Mouse (Mus musculus) adrenal gland, postnatal 25 days (tissue): ENCODE measurements at regions not wholly inside any gene's neighbourhood (a gene's known extent, or its start where the extent isn't known, plus 50 kb on each side); places are given as distances from the start of the nearest gene placed in this dataset.
"Not testable (repeated sequence)": the region's sequence is repeated elsewhere in the genome, so short reads cannot be mapped to it uniquely, and the experiment has no call there.

Experiments used
- DNase-seq: peaks from one replicate; pipeline ENCODE4 v3.0.0; 2021; ENCODE audit warnings: mixed read lengths

DNA sequence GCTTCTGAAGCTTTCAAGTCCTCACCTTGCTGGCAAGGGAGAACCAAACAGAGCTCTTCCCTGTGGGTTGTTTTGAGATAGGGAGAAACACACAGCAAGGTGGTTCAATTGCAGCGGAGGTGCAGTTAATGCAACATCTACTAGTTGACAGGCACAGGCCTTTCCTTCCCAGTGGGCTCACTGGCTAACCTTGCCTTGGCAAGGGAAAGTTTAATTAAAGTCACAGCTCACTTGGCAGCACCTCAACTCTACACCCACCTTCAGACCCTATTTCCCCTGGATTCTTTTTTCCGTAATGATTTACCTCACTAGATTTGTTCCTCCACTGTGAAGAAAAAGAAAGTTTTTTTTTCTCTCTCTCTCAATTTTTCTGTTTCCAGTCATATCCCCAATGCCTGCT is 314.5 kb downstream of the Tlr4 start:
- no peak for DNase-seq

DNA sequence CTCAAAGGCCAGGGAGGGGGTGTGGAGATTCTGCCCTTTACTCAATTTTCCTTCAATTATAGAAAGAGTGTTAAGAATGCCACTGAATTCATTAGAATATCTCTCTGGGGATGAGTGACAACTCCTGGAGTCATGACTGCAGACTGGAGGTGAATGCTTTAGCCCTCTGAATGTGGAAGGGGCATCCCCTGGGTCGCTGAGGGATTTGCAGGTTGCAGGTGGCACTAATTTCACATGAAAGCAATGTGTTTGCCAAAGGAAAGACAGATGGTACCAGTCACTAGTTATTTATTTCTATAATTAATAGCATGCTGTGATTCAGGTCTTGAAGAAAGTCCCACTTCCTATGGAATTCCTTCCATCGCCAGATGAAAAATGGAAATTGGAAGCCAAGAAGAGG is 321.1 kb downstream of the Tlr4 start:
- no peak for DNase-seq

DNA sequence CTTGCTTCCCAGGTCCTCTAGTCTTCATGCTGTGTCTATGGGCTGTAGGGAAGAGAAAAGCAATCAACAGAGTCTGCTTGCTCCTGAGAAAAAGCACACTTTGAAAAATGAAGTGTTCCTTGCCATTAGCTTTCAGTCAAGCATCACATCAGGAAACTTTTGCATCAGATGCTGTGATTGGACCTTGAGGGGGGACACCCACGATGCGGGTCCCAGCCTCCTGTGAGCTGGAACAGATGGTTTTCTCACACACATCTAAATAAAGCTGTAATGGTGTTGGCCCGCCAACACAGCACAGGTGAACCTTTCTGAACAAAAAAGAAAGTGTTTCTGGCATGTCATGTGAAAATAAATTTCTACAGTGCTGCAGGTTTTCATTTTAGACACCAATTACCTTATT is 335.3 kb downstream of the Tlr4 start:
- no peak for DNase-seq

DNA sequence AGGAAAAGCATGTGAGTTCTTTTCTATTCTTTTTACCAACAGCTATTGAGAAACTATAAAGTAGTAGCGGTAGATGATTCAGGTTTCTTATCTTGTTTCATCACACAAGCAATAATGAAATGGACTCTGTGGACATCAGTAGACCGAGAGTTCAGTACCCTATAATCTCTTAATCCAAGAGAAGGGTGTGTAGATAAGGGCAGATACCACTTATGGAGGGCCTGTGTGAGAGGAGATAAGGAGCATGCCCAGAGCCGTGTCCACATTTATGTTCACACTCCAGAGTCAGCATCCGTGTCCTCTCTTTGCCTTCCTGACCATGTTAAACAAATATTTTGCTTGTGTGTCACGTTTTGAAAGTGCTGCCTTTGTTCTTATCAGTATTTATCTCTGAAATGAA is 340.3 kb downstream of the Tlr4 start:
- DNase-seq, result no peak

GRCm38 (mm10) chr4:67187725-67188510 is 360.5 kb downstream of the Tlr4 start:
- DNase-seq, result no peak

DNA sequence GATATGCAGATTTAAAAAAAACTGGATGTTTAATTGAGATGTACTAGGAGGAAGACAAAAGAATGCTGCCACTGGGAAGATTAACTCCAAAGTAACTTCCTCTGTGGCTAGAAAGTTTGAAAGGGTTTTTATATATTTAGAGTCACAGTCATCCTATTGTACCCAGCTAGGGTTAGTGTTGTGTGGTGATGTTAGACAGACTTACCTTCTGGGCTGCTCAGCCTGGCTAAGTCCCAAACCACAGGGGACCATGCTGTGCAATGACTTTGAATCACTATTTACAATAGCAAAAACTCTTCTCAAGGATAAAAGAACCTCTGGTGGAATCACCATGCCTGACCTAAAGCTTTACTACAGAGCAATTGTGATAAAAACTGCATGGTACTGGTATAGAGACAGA is 363.2 kb downstream of the Tlr4 start:
- DNase-seq, result no peak

DNA sequence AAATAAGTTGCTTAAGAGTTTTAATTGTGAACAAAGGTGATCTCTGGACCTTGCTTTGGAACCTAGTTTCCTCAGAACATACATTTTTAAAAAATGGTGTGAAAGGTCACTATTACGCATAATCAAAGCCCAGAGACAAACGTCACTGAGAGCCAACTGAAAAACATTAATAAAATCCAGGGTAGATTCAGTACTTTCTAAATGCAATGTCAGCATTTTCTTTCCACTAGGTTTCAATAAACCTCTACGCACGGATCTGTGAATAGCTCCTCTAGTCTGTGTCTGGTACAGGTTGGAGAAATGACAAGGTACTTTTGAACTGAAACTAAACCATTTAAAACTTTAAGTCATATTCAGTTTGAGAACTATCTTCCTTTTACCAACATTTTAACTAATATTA is 367.0 kb downstream of the Tlr4 start:
- DNase-seq, result no peak

GRCm38 (mm10) chr4:67196907-67197306 is 369.5 kb downstream of the Tlr4 start:
- no peak for DNase-seq

GRCm38 (mm10) chr4:67208406-67208805 is 381.0 kb downstream of the Tlr4 start:
- DNase-seq, result peak; percentile 38

DNA sequence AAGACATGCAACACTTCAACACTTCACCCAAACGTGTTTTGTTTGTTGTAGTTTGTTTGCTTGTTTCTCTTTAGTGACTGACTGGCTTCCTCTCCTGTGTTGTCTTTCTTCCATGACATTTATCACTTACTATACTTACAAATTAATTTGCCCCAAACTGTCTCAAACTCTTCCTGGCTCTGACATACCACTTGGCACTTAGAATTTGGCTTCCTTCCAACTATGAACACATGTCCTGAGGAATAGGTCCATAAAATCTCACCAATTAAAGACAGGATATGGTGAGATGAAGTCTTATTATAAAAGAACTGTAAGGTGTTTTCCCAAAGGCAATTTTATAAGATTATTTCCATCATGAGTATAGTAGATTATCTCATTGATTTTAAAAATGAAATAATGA is 386.0 kb downstream of the Tlr4 start:
- no peak for DNase-seq

- DNase-seq, result no peak
Measured at GRCm38 (mm10) chr4:67224533-67224932, 397.1 kb downstream of the Tlr4 start.

- no peak for DNase-seq
Measured at GRCm38 (mm10) chr4:67229214-67229613, 401.8 kb downstream of the Tlr4 start.

DNA sequence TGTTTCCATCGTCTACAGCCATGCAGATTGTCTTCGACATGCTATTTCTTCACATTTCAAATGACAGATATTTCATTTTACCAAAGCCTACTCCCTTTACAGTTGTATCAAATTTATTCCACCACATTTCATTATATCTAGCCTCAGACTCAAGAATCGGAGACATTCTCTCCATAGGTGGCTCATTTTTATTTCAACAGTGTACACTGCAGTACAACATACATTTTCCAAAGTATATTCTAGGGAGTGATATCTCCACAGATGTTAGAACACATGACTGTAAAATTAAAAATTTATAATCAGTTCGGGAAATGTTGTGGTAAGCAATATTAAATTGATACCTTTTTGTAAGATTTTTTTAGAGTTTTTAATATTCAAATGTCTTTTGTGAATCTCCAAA is 446.2 kb downstream of the Tlr4 start:
- DNase-seq, result no peak

- no peak for DNase-seq
Measured at GRCm38 (mm10) chr4:67301020-67301419, 473.6 kb downstream of the Tlr4 start.

DNA sequence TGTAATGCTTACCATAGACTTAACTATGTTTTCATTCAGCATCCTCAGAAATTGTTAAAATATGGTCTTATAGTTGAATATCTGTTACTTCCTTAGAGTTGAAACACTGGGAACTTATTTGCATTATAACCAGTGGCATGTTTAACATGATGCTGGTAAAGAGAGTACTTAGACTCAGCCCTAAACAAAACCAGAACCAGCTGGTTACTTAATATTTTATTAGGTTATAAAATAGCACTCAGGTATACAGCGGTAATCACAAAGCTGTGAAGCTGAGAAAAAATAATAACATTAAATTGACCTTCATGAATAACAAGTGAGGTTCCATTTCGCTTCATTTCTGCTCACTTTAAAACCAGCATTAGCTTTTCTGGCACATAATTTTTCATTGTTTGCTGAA is 474.4 kb downstream of the Tlr4 start:
- DNase-seq, result no peak

GRCm38 (mm10) chr4:67320098-67320497 is 492.7 kb downstream of the Tlr4 start:
- DNase-seq, result not testable (repeated sequence)
